Mouse (Mus musculus) liver, postnatal 0 days (tissue): ENCODE measurements at regions not wholly inside any gene's neighbourhood (a gene's known extent, or its start where the extent isn't known, plus 50 kb on each side); places are given as distances from the start of the nearest gene placed in this dataset.
A peak's percentile ranks its signal among the peaks of the same experiment; 100 is the strongest.

ENCODE experiments used
- ATAC-seq: fragments of 200-750 bp; cut with Nextera tagmentation; 2 replicates; pipeline ENCODE4 v1.8.0; 2017; ENCODE audit warnings: mild to moderate bottlenecking, moderate library complexity
- DNase-seq: peaks from one replicate; pipeline ENCODE4 v3.0.0-alpha.2; 2016
- H3K27ac ChIP-seq: fragments of 300-500 bp; sonication (generic); 2 replicates; pipeline ENCODE4 v1.5.1; 2014; ENCODE audit warnings: antibody characterized with exemption, moderate library complexity, mild to moderate bottlenecking, low read depth
- H3K27me3 ChIP-seq: fragments of 300-500 bp; sonication (generic); 2 replicates; pipeline ENCODE4 v1.6.1; 2014; ENCODE audit warnings: low read length, control low read depth, mixed read lengths; ENCODE audit not compliant: insufficient read depth
- H3K36me3 ChIP-seq: fragments of 300-500 bp; sonication (generic); replicated peaks from 2 replicates; pipeline ENCODE4 v1.6.1; 2014; ENCODE audit warnings: mild to moderate bottlenecking, control low read depth, low read length, moderate library complexity, mixed read lengths; ENCODE audit not compliant: insufficient read depth
- H3K4me1 ChIP-seq: fragments of 300-500 bp; sonication (generic); 2 replicates; pipeline ENCODE4 v1.6.1; 2014; ENCODE audit warnings: antibody characterized with exemption, mild to moderate bottlenecking, control low read depth; ENCODE audit not compliant: insufficient read depth
- H3K4me2 ChIP-seq: fragments of 300-500 bp; sonication (generic); 2 replicates; pipeline ENCODE4 v1.6.1; 2014; ENCODE audit warnings: low read depth, mild to moderate bottlenecking, low read length, moderate library complexity, mixed read lengths
- H3K4me3 ChIP-seq: fragments of 300-500 bp; sonication (generic); 2 replicates; pipeline ENCODE4 v1.5.1; 2014; ENCODE audit warnings: low read depth, low read length
- H3K9ac ChIP-seq: fragments of 300-500 bp; sonication (generic); replicated peaks from 2 replicates; pipeline ENCODE4 v1.6.1; 2014; ENCODE audit warnings: mild to moderate bottlenecking, moderate library complexity
- H3K9me3 ChIP-seq: fragments of 300-500 bp; sonication (generic); 2 replicates; pipeline ENCODE4 v1.6.1; 2016; ENCODE audit warnings: mild to moderate bottlenecking, control low read depth, low read length, mixed read lengths
- CTCF ChIP-seq: sonication (generic); IDR thresholded peaks from 2 replicates; pipeline ENCODE4 v1.5.1; 2016; ENCODE audit warnings: antibody characterized with exemption, low read depth
- EP300 ChIP-seq: IDR thresholded peaks from 2 replicates; pipeline ENCODE4 v1.6.1; 2016; ENCODE audit warnings: antibody characterized with exemption, low read depth, mild to moderate bottlenecking
- WGBS: fragments of 180-500 bp; shearing (Covaris S2); extraction: QIAGEN DNeasy Blood & Tissue Kit; methylation state at CpG from one replicate; pipeline ENCODE4 v1.1.7; 2014; ENCODE audit not compliant: insufficient replicate concordance; 5-methylcytosine and 5-hydroxymethylcytosine counted together

GRCm38 (mm10) chrX:109686502-109687130 is 490.1 kb downstream of the Gm6377 start:
- no peak for ATAC-seq
- Histone ChIP-seq H3K9me3 (no peaks in the 10 kb centered on the region), H3K9ac (no peak overlapping the region), H3K4me2 (no peak overlapping the region), H3K4me1 (no peaks in the 10 kb centered on the region), H3K27me3 (no peaks in the 10 kb centered on the region), H3K4me3 (no peak overlapping the region), H3K27ac (no peak overlapping the region), H3K36me3 (no peaks in the 10 kb centered on the region)
- DNase-seq: no peak
- 73% methylated on average over 4 of the region's 4 CpGs for WGBS
- TF ChIP-seq EP300 (no peak), CTCF (no peak)

- Histone ChIP-seq H3K4me3 (no peak overlapping the region), H3K4me1 (no peaks in the 10 kb centered on the region), H3K27me3 (no peaks in the 10 kb centered on the region), H3K36me3 (no peaks in the 10 kb centered on the region), H3K9me3 (no peaks in the 10 kb centered on the region), H3K27ac (no peak overlapping the region), H3K4me2 (no peak overlapping the region), H3K9ac (no peak overlapping the region)
- DNase-seq (no peak), ATAC-seq (no peak)
- TF ChIP-seq EP300: no peak
- peak; percentile 17; the same call in 1 of the 2 replicates for TF ChIP-seq CTCF
- 46% methylated on average over 4 of the region's 4 CpGs for WGBS
These were observed 538.5 kb downstream of the Gm6377 start for GRCm38 (mm10) chrX:109734961-109735537.

- Histone ChIP-seq H3K27ac (no peak overlapping the region), H3K9me3 (no peaks in the 10 kb centered on the region)
These were observed 539.4 kb downstream of the Gm6377 start for GRCm38 (mm10) chrX:109735967-109736366.

More at GRCm38 (mm10) chrX:109735967-109736366, 539.4 kb downstream of the Gm6377 start:
- H3K4me2 ChIP-seq: no peak overlapping the region
- H3K4me3 ChIP-seq: no peak overlapping the region
- no peaks in the 10 kb centered on the region for H3K36me3 ChIP-seq
- DNase-seq (no peak), ATAC-seq (no peak)
- no peak overlapping the region for H3K9ac ChIP-seq
- no peaks in the 10 kb centered on the region for H3K27me3 ChIP-seq
- H3K4me1 ChIP-seq: no peaks in the 10 kb centered on the region
- TF ChIP-seq CTCF: no peak
- no peak for TF ChIP-seq EP300
